Mouse (Mus musculus): ENCODE results near the gene Acap1. TPM values are rescaled to one million over a fixed set of nuclear protein-coding genes. Genes with fewer than 3 reads are reported as not detected.
A peak's percentile ranks its signal among the peaks of the same experiment; 100 is the strongest.

The Acap1 gene
- total and polyA plus RNA-seq, 3 experiments: 0.65 to 3.3 (median 1.1) TPM

DNA sequence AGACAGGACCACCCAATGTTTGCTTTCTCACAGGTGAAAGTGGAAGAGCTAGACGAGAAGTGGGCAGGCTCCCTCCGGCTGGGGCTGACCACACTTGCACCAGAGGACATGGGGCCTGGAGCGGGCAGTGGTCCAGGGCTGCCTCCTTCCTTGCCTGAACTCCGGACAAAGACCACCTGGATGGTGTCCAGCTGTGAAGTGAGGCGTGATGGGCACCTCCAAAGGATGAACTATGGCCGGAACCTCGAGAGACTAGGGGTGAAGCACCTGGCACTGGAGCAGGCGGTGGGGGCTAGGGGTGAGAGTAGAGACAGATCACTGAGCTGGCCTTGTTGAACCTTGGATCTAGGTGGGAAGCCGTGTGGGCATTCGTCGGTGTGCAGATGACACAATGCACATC is 13.3 kb upstream of the Acap1 start:
- Histone ChIP-seq H3K4me3 (no peak overlapping the region), H3K27ac (no peak overlapping the region), H3K79me2 (replicated peaks; ENCODE audit: control insufficient read depth, insufficient read depth, low read length) (no peaks in the 10 kb centered on the region), H3K36me3 (ENCODE audit: control insufficient read depth, insufficient read depth, low read length) (no peaks in the 10 kb centered on the region), H3K4me1 (ENCODE audit: control insufficient read depth, insufficient read depth, low read length) (peaks cover 2% of the 10 kb centered on the region; the same call in 1 of the 2 replicates), H3K27me3 (ENCODE audit: control insufficient read depth, insufficient read depth, low read length) (no peaks in the 10 kb centered on the region), H3K9ac (ENCODE audit: low read depth, low read length) (no peak overlapping the region)
- intact Hi-C loops (cut with DNase I): no loop called here
- TF ChIP-seq CTCF (IDR thresholded peaks at IDR 0.05) (no peak), POLR2A (IDR thresholded peaks at IDR 0.05; ENCODE audit: insufficient read depth, low read depth, low read length) (no peak), EP300 (IDR thresholded peaks at IDR 0.05; ENCODE audit: insufficient read depth, low read depth, low read length) (no peak)
- 91% methylated on average over 11 of the region's 11 CpGs for WGBS
- no peak for DNase-seq

DNA sequence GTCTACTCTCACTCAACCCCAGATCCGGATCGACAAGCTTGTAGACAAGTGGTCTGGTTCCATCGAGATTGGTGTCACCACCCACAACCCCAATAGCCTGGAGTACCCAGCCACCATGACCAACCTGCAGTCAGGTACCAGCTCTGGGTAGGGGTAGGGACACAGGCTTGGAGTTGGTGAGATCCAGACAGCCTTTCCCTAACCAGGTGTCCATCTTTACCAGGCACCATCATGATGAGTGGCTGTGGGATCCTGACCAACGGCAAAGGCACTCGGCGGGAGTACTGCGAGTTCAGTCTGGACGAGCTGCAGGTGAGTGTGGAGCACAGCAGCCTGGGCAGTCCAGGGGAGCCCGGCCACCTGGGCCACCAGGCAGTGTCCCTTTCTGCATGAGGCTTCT is 9.0 kb upstream of the Acap1 start:
- Histone ChIP-seq H3K27ac (no peak overlapping the region), H3K79me2 (replicated peaks; ENCODE audit: control insufficient read depth, insufficient read depth, low read length) (no peaks in the 10 kb centered on the region), H3K36me3 (ENCODE audit: control insufficient read depth, insufficient read depth, low read length) (no peaks in the 10 kb centered on the region), H3K9ac (ENCODE audit: low read depth, low read length) (no peak overlapping the region), H3K4me1 (ENCODE audit: control insufficient read depth, insufficient read depth, low read length) (peaks cover 3% of the 10 kb centered on the region; the same call in 1 of the 2 replicates), H3K27me3 (ENCODE audit: control insufficient read depth, insufficient read depth, low read length) (no peaks in the 10 kb centered on the region), H3K4me3 (no peak overlapping the region)
- intact Hi-C loops (cut with DNase I): no loop called here
- TF ChIP-seq CTCF (IDR thresholded peaks at IDR 0.05) (no peak), EP300 (IDR thresholded peaks at IDR 0.05; ENCODE audit: insufficient read depth, low read depth, low read length) (no peak)
- DNase-seq: peak in 1 of 2 experiments; percentile 2
- WGBS: 94% methylated on average over 9 of the region's 9 CpGs

- no peak for DNase-seq
- intact Hi-C loops (cut with DNase I): loop anchor here (1.0 kb wide), 1 partner anchor 10 kb away; the partner anchor contains the start of gene Gps2
- no peak for TF ChIP-seq CTCF (IDR thresholded peaks at IDR 0.05)
- no peak for TF ChIP-seq POLR2A (IDR thresholded peaks at IDR 0.05; ENCODE audit: insufficient read depth, low read depth, low read length)
- TF ChIP-seq EP300 (IDR thresholded peaks at IDR 0.05; ENCODE audit: insufficient read depth, low read depth, low read length): no peak
- H3K4me3 ChIP-seq: no peak overlapping the region
- no peaks in the 10 kb centered on the region for H3K36me3 ChIP-seq (ENCODE audit: control insufficient read depth, insufficient read depth, low read length)
- no peak overlapping the region for H3K27ac ChIP-seq
- no peaks in the 10 kb centered on the region for H3K27me3 ChIP-seq (ENCODE audit: control insufficient read depth, insufficient read depth, low read length)
- 77% methylated on average over 13 of the region's 13 CpGs for WGBS
- H3K9ac ChIP-seq (ENCODE audit: low read depth, low read length): no peak overlapping the region
- peaks cover 3% of the 10 kb centered on the region; the same call in 1 of the 2 replicates for H3K4me1 ChIP-seq (ENCODE audit: control insufficient read depth, insufficient read depth, low read length)
- no peaks in the 10 kb centered on the region for H3K79me2 ChIP-seq (replicated peaks; ENCODE audit: control insufficient read depth, insufficient read depth, low read length)
These were observed 7.6 kb upstream of the Acap1 start for GRCm38 (mm10) chr11:69902972-69903371.

DNA sequence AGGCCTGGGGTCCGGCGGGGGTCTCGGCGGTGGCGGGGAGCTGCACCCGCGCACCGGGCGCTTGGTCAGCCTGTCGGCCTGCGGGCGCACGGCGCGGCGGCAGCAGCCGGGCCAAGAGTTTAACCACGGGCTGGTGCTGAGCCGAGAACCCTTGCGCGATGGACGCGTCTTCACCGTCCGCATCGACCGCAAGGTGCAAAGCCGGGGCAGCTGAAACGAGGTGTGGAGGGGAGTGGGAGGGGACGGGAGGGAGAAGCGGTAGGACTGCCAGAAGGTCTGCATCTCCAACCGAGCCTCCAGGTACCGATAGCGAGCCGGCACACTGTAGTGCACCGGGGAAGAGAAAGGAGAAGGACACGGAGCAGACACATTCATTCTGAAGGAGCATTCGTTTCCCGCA is 6.7 kb upstream of the Acap1 start:
- intact Hi-C loops (cut with DNase I): loop anchor here (1.0 kb wide), 1 partner anchor 11 kb away; the partner anchor contains the start of gene Gps2
- Histone ChIP-seq H3K36me3 (ENCODE audit: control insufficient read depth, insufficient read depth, low read length) (no peaks in the 10 kb centered on the region), H3K4me3 (peak overlapping the region; percentile 83), H3K27ac (peak overlapping the region; percentile 98), H3K9ac (ENCODE audit: low read depth, low read length) (peak overlapping the region; percentile 82), H3K27me3 (ENCODE audit: control insufficient read depth, insufficient read depth, low read length) (no peaks in the 10 kb centered on the region), H3K79me2 (replicated peaks; ENCODE audit: control insufficient read depth, insufficient read depth, low read length) (no peaks in the 10 kb centered on the region), H3K4me1 (ENCODE audit: control insufficient read depth, insufficient read depth, low read length) (peaks cover 3% of the 10 kb centered on the region; the same call in 1 of the 2 replicates)
- no peak for DNase-seq
- under 1% methylated on average over 38 of the region's 39 CpGs for WGBS
- no peak for TF ChIP-seq EP300 (IDR thresholded peaks at IDR 0.05; ENCODE audit: insufficient read depth, low read depth, low read length)
- TF ChIP-seq CTCF (IDR thresholded peaks at IDR 0.05): no peak
- no peak for TF ChIP-seq POLR2A (IDR thresholded peaks at IDR 0.05; ENCODE audit: insufficient read depth, low read depth, low read length)

GRCm38 (mm10) chr11:69901406-69901846 is 6.1 kb upstream of the Acap1 start:
- under 1% methylated on average over 42 of the region's 42 CpGs for WGBS
- intact Hi-C loops (cut with DNase I): no loop called here
- H3K4me1 ChIP-seq (ENCODE audit: control insufficient read depth, insufficient read depth, low read length): peaks cover 3% of the 10 kb centered on the region; the same call in 1 of the 2 replicates

More at GRCm38 (mm10) chr11:69901406-69901846, 6.1 kb upstream of the Acap1 start:
- Histone ChIP-seq H3K27me3 (ENCODE audit: control insufficient read depth, insufficient read depth, low read length) (no peaks in the 10 kb centered on the region), H3K27ac (peak overlapping the region; percentile 98), H3K9ac (ENCODE audit: low read depth, low read length) (peak overlapping the region; percentile 82), H3K79me2 (replicated peaks; ENCODE audit: control insufficient read depth, insufficient read depth, low read length) (no peaks in the 10 kb centered on the region), H3K36me3 (ENCODE audit: control insufficient read depth, insufficient read depth, low read length) (no peaks in the 10 kb centered on the region), H3K4me3 (peak overlapping the region; percentile 83)
- DNase-seq: peak; percentile 93 to 97
- TF ChIP-seq POLR2A (IDR thresholded peaks at IDR 0.05; ENCODE audit: insufficient read depth, low read depth, low read length) (peak; percentile 63; the same call in 1 of the 2 replicates), CTCF (IDR thresholded peaks at IDR 0.05) (no peak), EP300 (IDR thresholded peaks at IDR 0.05; ENCODE audit: insufficient read depth, low read depth, low read length) (peak; percentile 83)

Data from heart, adult 2 months (tissue).